Mouse (Mus musculus): ENCODE results near the gene Ttc7b. TPM values are rescaled to one million over a fixed set of nuclear protein-coding genes. Genes with fewer than 3 reads are reported as not detected.

The Ttc7b gene
- polyA plus RNA-seq (2012; rRNA removed): 72.7 and 108 TPM in 2 replicates

GRCm38 (mm10) chr12:100520794-100521186 lies at the start of gene Ttc7b:
Ttc7b (minus strand) TSS chr12:100520826.
- DNase-seq (ENCODE audit: low read depth): no peak

GRCm38 (mm10) chr12:100568831-100569230 lies 48.2 kb upstream of the Ttc7b start:
- DNase-seq (ENCODE audit: low read depth): no peak

GRCm38 (mm10) chr12:100568105-100568504 lies 47.5 kb upstream of the Ttc7b start:
- DNase-seq (ENCODE audit: low read depth): no peak

GRCm38 (mm10) chr12:100567627-100568026 lies 47.0 kb upstream of the Ttc7b start:
- no peak for DNase-seq (ENCODE audit: low read depth)

- DNase-seq (ENCODE audit: low read depth): no peak
These were observed 33.0 kb upstream of the Ttc7b start for GRCm38 (mm10) chr12:100553675-100554074.

- no peak for DNase-seq (ENCODE audit: low read depth)
These were observed 31.3 kb upstream of the Ttc7b start for GRCm38 (mm10) chr12:100551972-100552371.

GRCm38 (mm10) chr12:100544194-100544567 lies 23.6 kb upstream of the Ttc7b start:
- DNase-seq (ENCODE audit: low read depth): no peak

- DNase-seq (ENCODE audit: low read depth): no peak
These were observed 23.0 kb upstream of the Ttc7b start for GRCm38 (mm10) chr12:100543437-100544193.

- no peak for DNase-seq (ENCODE audit: low read depth)
These were observed 21.9 kb upstream of the Ttc7b start for GRCm38 (mm10) chr12:100542494-100542893.

- DNase-seq (ENCODE audit: low read depth): no peak
These were observed 21.4 kb upstream of the Ttc7b start for GRCm38 (mm10) chr12:100542076-100542475.

GRCm38 (mm10) chr12:100539158-100539714 lies 18.6 kb upstream of the Ttc7b start:
- no peak for DNase-seq (ENCODE audit: low read depth)

- DNase-seq (ENCODE audit: low read depth): no peak
These were observed 18.0 kb upstream of the Ttc7b start for GRCm38 (mm10) chr12:100538445-100539157.

GRCm38 (mm10) chr12:100537091-100537490 lies 16.5 kb upstream of the Ttc7b start:
- DNase-seq (ENCODE audit: low read depth): no peak

GRCm38 (mm10) chr12:100535028-100535427 lies 14.4 kb upstream of the Ttc7b start:
- DNase-seq (ENCODE audit: low read depth): no peak

GRCm38 (mm10) chr12:100534028-100534427 lies 13.4 kb upstream of the Ttc7b start:
- no peak for DNase-seq (ENCODE audit: low read depth)

GRCm38 (mm10) chr12:100533209-100533608 lies 12.6 kb upstream of the Ttc7b start:
- no peak for DNase-seq (ENCODE audit: low read depth)

GRCm38 (mm10) chr12:100531740-100532139 lies 11.1 kb upstream of the Ttc7b start:
- no peak for DNase-seq (ENCODE audit: low read depth)

- no peak for DNase-seq (ENCODE audit: low read depth)
These were observed 10.2 kb upstream of the Ttc7b start for GRCm38 (mm10) chr12:100530871-100531270.

- no peak for DNase-seq (ENCODE audit: low read depth)
These were observed 9.0 kb upstream of the Ttc7b start for GRCm38 (mm10) chr12:100529651-100530050.

GRCm38 (mm10) chr12:100529172-100529571 lies 8.5 kb upstream of the Ttc7b start:
- no peak for DNase-seq (ENCODE audit: low read depth)

- DNase-seq (ENCODE audit: low read depth): no peak
These were observed 7.6 kb upstream of the Ttc7b start for GRCm38 (mm10) chr12:100528246-100528645.

- DNase-seq (ENCODE audit: low read depth): no peak
These were observed 7.1 kb upstream of the Ttc7b start for GRCm38 (mm10) chr12:100527753-100528152.

- DNase-seq (ENCODE audit: low read depth): no peak
These were observed 6.6 kb upstream of the Ttc7b start for GRCm38 (mm10) chr12:100527241-100527640.
